In the genomic region with DNA sequence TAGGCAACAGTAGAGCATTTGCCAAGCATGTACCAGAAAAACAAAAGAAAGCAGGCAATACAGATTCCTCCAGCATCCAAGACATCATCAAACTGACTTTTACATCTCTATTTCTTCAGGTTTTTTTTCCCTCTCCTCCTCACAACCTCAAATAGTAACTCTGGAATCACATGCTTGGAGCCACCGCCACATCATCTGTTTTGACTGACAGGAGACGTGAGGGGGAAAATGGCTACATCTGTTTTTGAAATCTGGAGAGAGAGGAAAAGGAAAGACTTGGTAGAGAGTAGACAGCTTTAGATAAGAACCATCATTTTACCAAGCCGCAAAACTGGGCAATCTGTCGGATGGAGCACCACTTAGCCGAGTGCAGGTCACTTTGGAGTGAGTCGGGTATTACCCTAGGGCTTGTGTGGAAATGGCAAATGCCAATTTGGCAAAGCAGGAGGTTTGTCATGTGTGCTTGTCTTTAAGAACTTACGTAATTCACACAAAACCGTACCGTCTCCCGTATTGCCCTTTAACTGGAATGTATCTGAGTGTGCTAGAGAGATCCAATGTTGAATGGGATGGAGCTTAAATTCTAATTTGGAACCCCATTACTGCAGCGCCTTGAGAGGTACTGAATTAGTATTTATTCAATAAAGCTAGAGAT, we compare ENCODE assay signal across 35 mouse cellular contexts.
"Had no signal": no experiment of that assay in that cellular context is flagged by ENCODE, and none has a peak within 500 bp of the region (broad histone marks: within the 10 kb centered on the region; RNA-seq: fewer than 3 reads in every experiment).

No protein-coding gene starts in this region.

- ATAC-seq: hindbrain, embryonic 16.5 days; hindbrain, postnatal 0 days; inflammation-experienced regulatory T-cells, adult 6 months; intestine, embryonic 15.5 days; intestine, embryonic 16.5 days; intestine, postnatal 0 days had no signal

- H3K4me2 ChIP-seq: heart, embryonic 11.5 days; heart, embryonic 12.5 days; heart, embryonic 13.5 days; heart, embryonic 15.5 days; hindbrain, embryonic 12.5 days; hindbrain, embryonic 13.5 days; hindbrain, embryonic 14.5 days; hindbrain, embryonic 15.5 days; intestine, embryonic 15.5 days; kidney, embryonic 15.5 days had no signal

- H3K27ac ChIP-seq: heart, embryonic 13.5 days; heart, embryonic 15.5 days; hindbrain, embryonic 10.5 days; hindbrain, embryonic 12.5 days; hindbrain, embryonic 13.5 days; hindbrain, embryonic 14.5 days; hindbrain, embryonic 15.5 days; hindbrain, postnatal 0 days; intestine, embryonic 15.5 days; kidney, embryonic 15.5 days; kidney, postnatal 0 days; layer of hippocampus, adult 2 months; left cerebral cortex, adult 2 months had no signal

- H3K4me1 ChIP-seq: heart, embryonic 12.5 days; hindbrain, embryonic 10.5 days; hindbrain, embryonic 12.5 days; hindbrain, embryonic 13.5 days; hindbrain, embryonic 15.5 days; intestine, embryonic 15.5 days had no signal

- H3K36me3 ChIP-seq: heart, embryonic 12.5 days; heart, embryonic 13.5 days; heart, embryonic 15.5 days; hindbrain, embryonic 13.5 days; hindbrain, embryonic 15.5 days; intestine, embryonic 15.5 days; kidney, embryonic 15.5 days had no signal

- H3K9ac ChIP-seq: heart, embryonic 12.5 days; heart, embryonic 13.5 days; heart, embryonic 15.5 days; hindbrain, embryonic 12.5 days; hindbrain, embryonic 13.5 days; hindbrain, embryonic 14.5 days; hindbrain, embryonic 15.5 days; intestine, embryonic 15.5 days; kidney, embryonic 15.5 days had no signal

- H3K4me3 ChIP-seq: heart, embryonic 12.5 days; heart, embryonic 13.5 days; heart, embryonic 15.5 days; hindbrain, embryonic 10.5 days; hindbrain, embryonic 12.5 days; hindbrain, embryonic 13.5 days; hindbrain, embryonic 15.5 days; intestine, embryonic 15.5 days; kidney, embryonic 15.5 days; layer of hippocampus, adult 2 months; left cerebral cortex, adult 2 months had no signal

- H3K27me3 ChIP-seq: heart, embryonic 12.5 days; heart, embryonic 13.5 days; heart, embryonic 15.5 days; hindbrain, embryonic 12.5 days; hindbrain, embryonic 13.5 days; hindbrain, embryonic 15.5 days; intestine, embryonic 15.5 days; kidney, embryonic 15.5 days had no signal

- DNase-seq: heart, postnatal 10 days; heart, postnatal 14 days; heart, postnatal 36 days; heart, postnatal 4 days; kidney, adult 11 months; kidney, adult 18-20 months; kidney, adult 2 months; kidney, adult 8-10 months; kidney, adult 9 months; kidney, postnatal 10 days; kidney, postnatal 14 days; kidney, postnatal 25 days; kidney, postnatal 36 days; kidney, postnatal 4 days; layer of hippocampus, adult 9-11 months; layer of hippocampus, postnatal 36 days had no signal

- H3K9me3 ChIP-seq: heart, embryonic 12.5 days; heart, embryonic 13.5 days; heart, embryonic 15.5 days; hindbrain, embryonic 10.5 days; hindbrain, embryonic 12.5 days; hindbrain, embryonic 13.5 days; hindbrain, embryonic 15.5 days; intestine, embryonic 15.5 days; kidney, embryonic 15.5 days had no signal
